Mouse (Mus musculus): ENCODE measurements around the gene Lgi1. TPM values are rescaled to one million over a fixed set of nuclear protein-coding genes. Genes with fewer than 3 reads are reported as not detected.

Gene Lgi1
- total RNA-seq (2014; fragmentation: Nextera tagmentation) (0.08 TPM in 1 of 2 replicates, not detected in the other), total RNA-seq (2017) (0.17 and 0.38 TPM in 2 replicates), polyA plus RNA-seq (2012) (not detected in 2 replicates)

GRCm38 (mm10) chr19:38264505-38265500 is at the start of gene Lgi1:
Gene Lgi1 (plus strand): TSS chr19:38264536.
- peaks cover 13% of the 10 kb centered on the region for H3K27me3 ChIP-seq (ENCODE audit: insufficient read depth, low read length)
- DNase-seq (ENCODE audit: low spot score) (no peak), ATAC-seq (ENCODE audit: extremely low read depth, insufficient number of reproducible peaks, low FRiP score, poor library complexity, severe bottlenecking) (no peak)
- H3K4me1 ChIP-seq (ENCODE audit: insufficient read depth, low read depth, low read length): no peaks in the 10 kb centered on the region
- no peak within 1 kb of the TSS for H3K4me3 ChIP-seq (ENCODE audit: low read depth, low read length)
- TF ChIP-seq TAL1 (conservative IDR thresholded peaks at IDR 0.05; ENCODE audit: low read depth, low read length) (no peak), GATA2 (IDR thresholded peaks at IDR 0.05; ENCODE audit: borderline replicate concordance, low read depth, low read length) (no peak), GATA1 (IDR thresholded peaks at IDR 0.05; ENCODE audit: borderline replicate concordance, low read length) (no peak), POLR2AphosphoS5 (IDR thresholded peaks at IDR 0.05; ENCODE audit: insufficient replicate concordance, low read depth, low read length) (no peak)
- H3K9me3 ChIP-seq (replicated peaks): no peaks in the 10 kb centered on the region
- H3K36me3 ChIP-seq (replicated peaks): no peaks in the 10 kb centered on the region

DNA sequence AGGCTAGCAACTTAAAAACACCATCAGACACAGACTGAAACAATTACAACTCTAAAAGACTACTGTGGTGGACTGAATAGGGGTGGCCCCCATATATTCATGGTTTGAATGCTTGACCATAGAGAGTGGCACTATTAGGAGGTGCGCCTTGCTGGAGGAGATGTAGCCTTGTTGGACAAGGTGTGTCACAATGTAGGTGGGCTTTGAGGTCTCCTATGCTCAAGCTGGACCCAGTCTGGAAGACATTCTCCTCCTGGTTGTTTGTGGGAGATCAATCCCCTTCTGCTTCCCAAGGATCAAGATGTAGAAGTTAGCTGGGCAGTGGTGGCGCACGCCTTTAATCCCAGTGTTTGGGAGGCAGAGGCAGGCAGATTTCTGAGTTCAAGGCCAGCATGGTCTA is 46.6 kb upstream of the Lgi1 start:
- Histone ChIP-seq H3K36me3 (replicated peaks) (peaks cover 46% of the 10 kb centered on the region), H3K4me3 (ENCODE audit: low read depth, low read length) (no peak overlapping the region), H3K4me1 (ENCODE audit: insufficient read depth, low read depth, low read length) (peaks cover 2% of the 10 kb centered on the region; the same call in 1 of the 2 replicates), H3K9me3 (replicated peaks) (no peaks in the 10 kb centered on the region), H3K27me3 (ENCODE audit: insufficient read depth, low read length) (no peaks in the 10 kb centered on the region)
- ATAC-seq (ENCODE audit: extremely low read depth, insufficient number of reproducible peaks, low FRiP score, poor library complexity, severe bottlenecking): no peak
- TF ChIP-seq CTCF (IDR thresholded peaks at IDR 0.05; ENCODE audit: low read depth, low read length): no peak
- no peak for TF ChIP-seq GATA1 (IDR thresholded peaks at IDR 0.05; ENCODE audit: borderline replicate concordance, low read length)
- TF ChIP-seq GATA2 (IDR thresholded peaks at IDR 0.05; ENCODE audit: borderline replicate concordance, low read depth, low read length): no peak
- no peak for TF ChIP-seq TAL1 (conservative IDR thresholded peaks at IDR 0.05; ENCODE audit: low read depth, low read length)
- no peak for TF ChIP-seq POLR2AphosphoS5 (IDR thresholded peaks at IDR 0.05; ENCODE audit: insufficient replicate concordance, low read depth, low read length)
- no peak for DNase-seq (ENCODE audit: low spot score)

DNA sequence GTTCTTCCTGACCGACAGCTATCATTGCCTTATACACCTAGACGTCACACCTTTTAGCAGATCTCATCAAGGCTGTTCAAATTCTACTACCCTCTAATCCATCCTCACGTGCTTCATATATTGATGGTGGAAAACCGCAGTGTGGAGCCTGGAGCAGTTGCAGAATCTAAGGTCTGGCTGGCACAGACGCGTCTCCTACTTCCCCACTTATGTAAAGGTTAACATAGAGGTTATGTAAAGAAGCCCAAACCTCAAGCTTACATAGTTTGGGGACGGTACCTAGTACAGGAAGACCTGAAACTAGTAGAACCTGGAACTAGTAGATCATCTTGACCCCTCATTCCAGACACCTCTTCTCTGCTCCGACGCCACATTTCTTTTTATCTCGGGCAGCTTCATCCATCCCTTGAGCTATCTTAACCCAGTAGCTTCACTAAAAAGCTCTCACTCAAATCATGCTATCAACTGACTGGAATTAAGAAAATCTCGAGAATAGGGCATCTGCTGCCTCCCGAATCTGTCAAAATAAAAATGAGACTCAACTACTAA is 40.9 kb upstream of the Lgi1 start:
- Histone ChIP-seq H3K4me1 (ENCODE audit: insufficient read depth, low read depth, low read length) (peaks cover 17% of the 10 kb centered on the region), H3K4me3 (ENCODE audit: low read depth, low read length) (peak overlapping the region; percentile 92), H3K36me3 (replicated peaks) (peaks cover 21% of the 10 kb centered on the region), H3K27me3 (ENCODE audit: insufficient read depth, low read length) (no peaks in the 10 kb centered on the region), H3K9me3 (replicated peaks) (no peaks in the 10 kb centered on the region)
- no peak for ATAC-seq (ENCODE audit: extremely low read depth, insufficient number of reproducible peaks, low FRiP score, poor library complexity, severe bottlenecking)
- DNase-seq (ENCODE audit: low spot score): no peak
- TF ChIP-seq POLR2AphosphoS5 (IDR thresholded peaks at IDR 0.05; ENCODE audit: insufficient replicate concordance, low read depth, low read length) (no peak), CTCF (IDR thresholded peaks at IDR 0.05; ENCODE audit: low read depth, low read length) (no peak), TAL1 (conservative IDR thresholded peaks at IDR 0.05; ENCODE audit: low read depth, low read length) (no peak), GATA2 (IDR thresholded peaks at IDR 0.05; ENCODE audit: borderline replicate concordance, low read depth, low read length) (no peak), GATA1 (IDR thresholded peaks at IDR 0.05; ENCODE audit: borderline replicate concordance, low read length) (no peak)

DNA sequence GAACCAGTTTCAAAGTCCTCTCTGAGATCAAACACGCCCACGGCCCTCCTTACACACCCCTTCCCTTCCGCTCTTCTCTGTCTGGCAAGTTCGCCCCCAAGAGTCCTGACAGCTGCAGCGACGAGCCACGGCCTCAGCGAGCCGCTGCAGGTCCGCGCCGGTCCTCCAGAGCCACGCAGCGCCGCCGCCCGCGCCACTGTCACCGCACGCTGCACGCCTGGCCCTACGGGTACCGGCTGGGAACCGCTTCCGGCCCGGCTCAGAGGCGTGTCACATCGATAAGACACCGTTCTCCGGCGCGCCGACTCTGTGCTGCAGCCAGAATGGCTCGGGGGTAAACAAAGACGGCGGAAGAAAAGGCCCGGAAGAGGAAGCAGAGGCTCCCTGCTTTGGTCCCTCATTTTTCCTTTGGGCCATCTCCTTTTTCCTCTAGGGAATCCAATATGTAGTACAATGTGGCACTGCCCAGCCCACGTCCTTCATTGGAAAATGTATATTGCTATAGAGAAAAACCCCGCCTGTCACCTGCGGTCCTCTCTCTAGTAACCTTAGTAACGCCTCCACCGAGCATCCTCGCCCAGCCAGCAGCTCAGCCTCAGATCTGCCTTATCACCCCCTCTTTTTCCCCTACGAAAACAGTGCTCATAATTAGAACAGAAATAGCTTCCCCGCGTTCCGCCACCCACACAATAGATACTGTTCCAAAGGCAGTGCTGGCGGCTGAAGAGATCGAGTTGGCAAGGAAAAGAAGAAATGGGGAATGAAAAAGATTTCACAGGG is 40.2 kb upstream of the Lgi1 start, which contains the start of gene Fra10ac1:
Fra10ac1 (minus strand) TSS at position 252 of the 780 bp plus-strand sequence.
- ATAC-seq (ENCODE audit: extremely low read depth, insufficient number of reproducible peaks, low FRiP score, poor library complexity, severe bottlenecking) (peak; percentile 84), DNase-seq (ENCODE audit: low spot score) (peak; percentile 75)
- H3K27me3 ChIP-seq (ENCODE audit: insufficient read depth, low read length): no peaks in the 10 kb centered on the region
- peaks cover 17% of the 10 kb centered on the region for H3K4me1 ChIP-seq (ENCODE audit: insufficient read depth, low read depth, low read length)
- H3K36me3 ChIP-seq (replicated peaks): peaks cover 18% of the 10 kb centered on the region
- H3K4me3 ChIP-seq (ENCODE audit: low read depth, low read length): peak within 1 kb of the TSS; percentile 92
- TF ChIP-seq CTCF (IDR thresholded peaks at IDR 0.05; ENCODE audit: low read depth, low read length) (no peak), GATA1 (IDR thresholded peaks at IDR 0.05; ENCODE audit: borderline replicate concordance, low read length) (no peak), POLR2AphosphoS5 (IDR thresholded peaks at IDR 0.05; ENCODE audit: insufficient replicate concordance, low read depth, low read length) (no peak), TAL1 (conservative IDR thresholded peaks at IDR 0.05; ENCODE audit: low read depth, low read length) (no peak), GATA2 (IDR thresholded peaks at IDR 0.05; ENCODE audit: borderline replicate concordance, low read depth, low read length) (no peak)
- no peaks in the 10 kb centered on the region; the same call in 1 of the 2 replicates for H3K9me3 ChIP-seq (replicated peaks)

DNA sequence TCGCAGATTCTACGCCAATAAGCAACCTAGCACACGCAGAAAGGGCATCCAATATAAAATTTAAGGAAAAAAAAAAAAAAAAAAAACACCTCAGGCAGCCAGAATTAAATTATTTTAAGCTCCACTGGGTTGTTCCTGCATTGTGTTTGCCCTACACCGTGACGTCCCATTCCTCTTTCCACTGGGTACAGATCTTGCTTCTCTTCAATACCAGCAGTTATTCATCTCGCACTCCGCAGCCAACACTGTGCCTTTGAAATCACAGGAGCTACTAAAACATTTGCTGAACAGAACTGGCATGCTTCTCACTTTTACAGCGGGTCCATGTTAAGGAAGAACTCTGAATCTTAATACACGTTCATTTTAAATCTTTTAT is 39.7 kb upstream of the Lgi1 start:
- Histone ChIP-seq H3K36me3 (replicated peaks) (peaks cover 15% of the 10 kb centered on the region), H3K27me3 (ENCODE audit: insufficient read depth, low read length) (0 out of 2 replicates have a peak, but pooled peaks cover 3% of the 10 kb centered on the region), H3K4me3 (ENCODE audit: low read depth, low read length) (peak overlapping the region; percentile 92; the same call in 1 of the 2 replicates), H3K9me3 (replicated peaks) (no peaks in the 10 kb centered on the region; the same call in 1 of the 2 replicates), H3K4me1 (ENCODE audit: insufficient read depth, low read depth, low read length) (peaks cover 17% of the 10 kb centered on the region)
- DNase-seq (ENCODE audit: low spot score) (no peak), ATAC-seq (ENCODE audit: extremely low read depth, insufficient number of reproducible peaks, low FRiP score, poor library complexity, severe bottlenecking) (no peak)
- TF ChIP-seq CTCF (IDR thresholded peaks at IDR 0.05; ENCODE audit: low read depth, low read length) (no peak), POLR2AphosphoS5 (IDR thresholded peaks at IDR 0.05; ENCODE audit: insufficient replicate concordance, low read depth, low read length) (no peak)

Data from G1E (cell line).